Mouse (Mus musculus): ENCODE results near the gene Ptpn5. TPM values are rescaled to one million over a fixed set of nuclear protein-coding genes. Genes with fewer than 3 reads are reported as not detected.

The Ptpn5 gene
- polyA plus RNA-seq, 1 experiment from 2014 or later = 0.50 TPM

GRCm38 (mm10) chr7:47139823-47140325 lies 6.4 kb upstream of the Ptpn5 start:
- H3K9ac ChIP-seq = no peak overlapping the region
- H3K27ac ChIP-seq = no peak overlapping the region
- H3K27me3 ChIP-seq = peaks cover 12% of the 10 kb centered on the region
- ATAC-seq (ENCODE audit: insufficient number of reproducible peaks, low FRiP score, low TSS enrichment, low read depth) = no peak
- no peaks in the 10 kb centered on the region for H3K9me3 ChIP-seq
- no peaks in the 10 kb centered on the region for H3K36me3 ChIP-seq
- no peaks in the 10 kb centered on the region for H3K4me1 ChIP-seq
- WGBS = 74% methylated on average over 8 of the region's 8 CpGs
- no peak overlapping the region for H3K4me3 ChIP-seq
- no peak overlapping the region for H3K4me2 ChIP-seq

- H3K9ac ChIP-seq = no peak overlapping the region
- 42% methylated on average over 5 of the region's 5 CpGs for WGBS
- H3K4me3 ChIP-seq = no peak overlapping the region
- H3K4me2 ChIP-seq = no peak overlapping the region
- H3K4me1 ChIP-seq = peaks cover 19% of the 10 kb centered on the region
- H3K27ac ChIP-seq = no peak overlapping the region
- no peaks in the 10 kb centered on the region for H3K9me3 ChIP-seq
- no peak for ATAC-seq (ENCODE audit: insufficient number of reproducible peaks, low FRiP score, low TSS enrichment, low read depth)
- H3K27me3 ChIP-seq = peaks cover 61% of the 10 kb centered on the region
- no peaks in the 10 kb centered on the region for H3K36me3 ChIP-seq
These were observed 1.1 kb upstream of the Ptpn5 start for GRCm38 (mm10) chr7:47134570-47134969.

GRCm38 (mm10) chr7:47132931-47133260 lies 588 bp downstream of the Ptpn5 start:
- no peaks in the 10 kb centered on the region for H3K9me3 ChIP-seq
- H3K4me2 ChIP-seq = peak overlapping the region; percentile 99
- H3K4me3 ChIP-seq = peak overlapping the region; percentile 52
- H3K36me3 ChIP-seq = no peaks in the 10 kb centered on the region
- no peak for ATAC-seq (ENCODE audit: insufficient number of reproducible peaks, low FRiP score, low TSS enrichment, low read depth)
- peaks cover 67% of the 10 kb centered on the region for H3K27me3 ChIP-seq
- WGBS = 1% methylated on average over 10 of the region's 10 CpGs
- peaks cover 19% of the 10 kb centered on the region for H3K4me1 ChIP-seq
- no peak overlapping the region for H3K9ac ChIP-seq
- no peak overlapping the region for H3K27ac ChIP-seq

- ATAC-seq (ENCODE audit: insufficient number of reproducible peaks, low FRiP score, low TSS enrichment, low read depth) = no peak
- peaks cover 67% of the 10 kb centered on the region for H3K27me3 ChIP-seq
- H3K27ac ChIP-seq = no peak overlapping the region
- peak overlapping the region; percentile 37; the same call in 1 of the 2 replicates for H3K9ac ChIP-seq
- H3K4me3 ChIP-seq = peak overlapping the region; percentile 52
- peaks cover 19% of the 10 kb centered on the region for H3K4me1 ChIP-seq
- H3K36me3 ChIP-seq = no peaks in the 10 kb centered on the region
- peak overlapping the region; percentile 99 for H3K4me2 ChIP-seq
- under 1% methylated on average over 65 of the region's 65 CpGs for WGBS
- no peaks in the 10 kb centered on the region for H3K9me3 ChIP-seq
These were observed 1.1 kb downstream of the Ptpn5 start for GRCm38 (mm10) chr7:47132180-47132930.

- no peak for ATAC-seq (ENCODE audit: insufficient number of reproducible peaks, low FRiP score, low TSS enrichment, low read depth)
- Histone ChIP-seq H3K36me3 (no peaks in the 10 kb centered on the region), H3K9me3 (no peaks in the 10 kb centered on the region), H3K4me1 (peaks cover 19% of the 10 kb centered on the region), H3K4me2 (peak overlapping the region; percentile 99), H3K4me3 (peak overlapping the region; percentile 52), H3K27ac (no peak overlapping the region), H3K27me3 (peaks cover 67% of the 10 kb centered on the region), H3K9ac (0 out of 2 replicates have a peak overlapping the region, but pooled peaks have one; percentile 37)
- under 1% methylated on average over 15 of the region's 15 CpGs for WGBS
These were observed 1.7 kb downstream of the Ptpn5 start for GRCm38 (mm10) chr7:47131840-47132179.

- H3K4me3 ChIP-seq = no peak overlapping the region
- 29% methylated on average over 8 of the region's 8 CpGs for WGBS
- ATAC-seq (ENCODE audit: insufficient number of reproducible peaks, low FRiP score, low TSS enrichment, low read depth) = no peak
- H3K9ac ChIP-seq = no peak overlapping the region
- no peak overlapping the region for H3K27ac ChIP-seq
- H3K4me1 ChIP-seq = peaks cover 19% of the 10 kb centered on the region
- no peaks in the 10 kb centered on the region for H3K36me3 ChIP-seq
- H3K4me2 ChIP-seq = no peak overlapping the region
- H3K9me3 ChIP-seq = no peaks in the 10 kb centered on the region
- peaks cover 67% of the 10 kb centered on the region for H3K27me3 ChIP-seq
These were observed 2.2 kb downstream of the Ptpn5 start for GRCm38 (mm10) chr7:47131258-47131657.

- no peaks in the 10 kb centered on the region for H3K4me1 ChIP-seq
- 93% methylated on average over 3 of the region's 3 CpGs for WGBS
- H3K36me3 ChIP-seq = no peaks in the 10 kb centered on the region
- H3K9me3 ChIP-seq = no peaks in the 10 kb centered on the region
- H3K4me3 ChIP-seq = no peak overlapping the region
- no peak overlapping the region for H3K27ac ChIP-seq
- H3K9ac ChIP-seq = no peak overlapping the region
- no peak overlapping the region for H3K4me2 ChIP-seq
- no peak for ATAC-seq (ENCODE audit: insufficient number of reproducible peaks, low FRiP score, low TSS enrichment, low read depth)
- H3K27me3 ChIP-seq = no peaks in the 10 kb centered on the region
These were observed 11.5 kb downstream of the Ptpn5 start for GRCm38 (mm10) chr7:47122026-47122425.

- H3K4me2 ChIP-seq = no peak overlapping the region
- H3K27me3 ChIP-seq = 0 out of 2 replicates have a peak, but pooled peaks cover 4% of the 10 kb centered on the region
- WGBS = 78% methylated on average over 6 of the region's 6 CpGs
- ATAC-seq (ENCODE audit: insufficient number of reproducible peaks, low FRiP score, low TSS enrichment, low read depth) = no peak
- H3K9ac ChIP-seq = no peak overlapping the region
- H3K4me1 ChIP-seq = no peaks in the 10 kb centered on the region
- no peaks in the 10 kb centered on the region for H3K9me3 ChIP-seq
- no peak overlapping the region for H3K4me3 ChIP-seq
- no peaks in the 10 kb centered on the region for H3K36me3 ChIP-seq
- no peak overlapping the region for H3K27ac ChIP-seq
These were observed 16.8 kb downstream of the Ptpn5 start for GRCm38 (mm10) chr7:47116666-47117065.

GRCm38 (mm10) chr7:47115491-47115890 lies 18.0 kb downstream of the Ptpn5 start:
- no peaks in the 10 kb centered on the region for H3K9me3 ChIP-seq
- 0 out of 2 replicates have a peak, but pooled peaks cover 4% of the 10 kb centered on the region for H3K27me3 ChIP-seq
- no peak overlapping the region for H3K4me2 ChIP-seq
- no peak overlapping the region for H3K9ac ChIP-seq
- 78% methylated on average over 2 of the region's 2 CpGs for WGBS
- H3K4me3 ChIP-seq = no peak overlapping the region
- ATAC-seq (ENCODE audit: insufficient number of reproducible peaks, low FRiP score, low TSS enrichment, low read depth) = no peak
- H3K4me1 ChIP-seq = no peaks in the 10 kb centered on the region
- H3K27ac ChIP-seq = no peak overlapping the region
- no peaks in the 10 kb centered on the region for H3K36me3 ChIP-seq

GRCm38 (mm10) chr7:47113383-47113782 lies 20.1 kb downstream of the Ptpn5 start:
- H3K4me1 ChIP-seq = no peaks in the 10 kb centered on the region
- H3K9ac ChIP-seq = no peak overlapping the region
- no peaks in the 10 kb centered on the region for H3K9me3 ChIP-seq
- WGBS = 91% methylated on average over 7 of the region's 7 CpGs
- H3K36me3 ChIP-seq = no peaks in the 10 kb centered on the region
- no peak overlapping the region for H3K4me3 ChIP-seq
- no peak overlapping the region for H3K27ac ChIP-seq
- no peak for ATAC-seq (ENCODE audit: insufficient number of reproducible peaks, low FRiP score, low TSS enrichment, low read depth)
- H3K4me2 ChIP-seq = no peak overlapping the region
- H3K27me3 ChIP-seq = 0 out of 2 replicates have a peak, but pooled peaks cover 4% of the 10 kb centered on the region

- WGBS = 85% methylated on average over 5 of the region's 5 CpGs
- no peak overlapping the region for H3K9ac ChIP-seq
- H3K4me3 ChIP-seq = no peak overlapping the region
- no peaks in the 10 kb centered on the region for H3K4me1 ChIP-seq
- H3K36me3 ChIP-seq = no peaks in the 10 kb centered on the region
- H3K27me3 ChIP-seq = 0 out of 2 replicates have a peak, but pooled peaks cover 4% of the 10 kb centered on the region
- no peak overlapping the region for H3K4me2 ChIP-seq
- no peaks in the 10 kb centered on the region for H3K9me3 ChIP-seq
- no peak overlapping the region for H3K27ac ChIP-seq
- no peak for ATAC-seq (ENCODE audit: insufficient number of reproducible peaks, low FRiP score, low TSS enrichment, low read depth)
These were observed 21.4 kb downstream of the Ptpn5 start for GRCm38 (mm10) chr7:47112036-47112435.

- Histone ChIP-seq H3K36me3 (no peaks in the 10 kb centered on the region), H3K9me3 (no peaks in the 10 kb centered on the region), H3K4me2 (no peak overlapping the region), H3K27me3 (0 out of 2 replicates have a peak, but pooled peaks cover 4% of the 10 kb centered on the region), H3K27ac (no peak overlapping the region), H3K4me3 (no peak overlapping the region), H3K9ac (no peak overlapping the region), H3K4me1 (no peaks in the 10 kb centered on the region)
- 77% methylated on average over 3 of the region's 3 CpGs for whole genome bisulfite sequencing
- no peak for ATAC-seq (ENCODE audit: insufficient number of reproducible peaks, low FRiP score, low TSS enrichment, low read depth)
These were observed 22.4 kb downstream of the Ptpn5 start for GRCm38 (mm10) chr7:47111121-47111520.
